Comparison of ENCODE assay signal across 8 mouse cellular contexts in genomic region chr4:129622803-129623535, GRCm38 (mm10). TPM values are rescaled to one million over a fixed set of nuclear protein-coding genes. Genes with fewer than 3 reads are reported as not detected.
DNase-seq lines count a peak whose midpoint lies in the region; ATAC-seq and TF ChIP-seq lines count a peak whose summit lies in the region.

No protein-coding gene starts in this region.

- TF ChIP-seq EP300 in CH12.LX (IDR thresholded peaks at IDR 0.05; ENCODE audit: low read length): no peak

- H3K36me3 ChIP-seq in CH12.LX (replicated peaks in 1 of 2; ENCODE audit: control insufficient read depth in 1 of 2, insufficient read depth in 1 of 2, low read length in 1 of 2): peaks cover 20 to 40% of the 10 kb centered on the region in 2 experiments
- H3K36me3 ChIP-seq in forebrain, embryonic 10.5 days (replicated peaks): peaks cover 26% of the 10 kb centered on the region
- H3K36me3 ChIP-seq in liver, embryonic 11.5 days (ENCODE audit: control insufficient read depth, insufficient read depth, low read length): peaks cover 12% of the 10 kb centered on the region; the same call in 1 of the 2 replicates

- intact Hi-C loops in gastrocnemius, adult 2 months (cut with DNase I): no loop called here

- peak overlapping the region; percentile 46; the same call in 1 of the 2 replicates for H3K9ac ChIP-seq in CH12.LX (ENCODE audit: insufficient read depth, low read depth)
- peak overlapping the region; percentile 74 for H3K9ac ChIP-seq in liver, embryonic 11.5 days (ENCODE audit: low read depth, low read length)

- no peak for TF ChIP-seq CTCF in gastrocnemius, adult 2 months (IDR thresholded peaks at IDR 0.05)
- TF ChIP-seq CTCF in CH12.LX (conservative IDR thresholded peaks at IDR 0.05 in 1 of 2, IDR thresholded peaks at IDR 0.05 in 1 of 2; ENCODE audit: low read depth in 2 of 2, low read length in 2 of 2): no peak

- no peak for TF ChIP-seq POLR2A in CH12.LX (IDR thresholded peaks at IDR 0.05; ENCODE audit: low read depth, low read length)

- peak overlapping the region; percentile 96 for H3K27ac ChIP-seq in gastrocnemius, adult 2 months
- no peak overlapping the region for H3K27ac ChIP-seq in CH12.LX (ENCODE audit: insufficient read depth, low read depth)
- H3K27ac ChIP-seq in forebrain, embryonic 10.5 days: peak overlapping the region; percentile 89
- H3K27ac ChIP-seq in liver, embryonic 11.5 days (ENCODE audit: low read depth, low read length): peak overlapping the region; percentile 69; the same call in 1 of the 2 replicates

- 23% methylated on average over 8 of the region's 8 CpGs for WGBS in forebrain, embryonic 10.5 days
- 20% methylated on average over 8 of the region's 8 CpGs for WGBS in liver, embryonic 11.5 days

- dilution Hi-C loops in CH12.LX (cut with MboI; ENCODE audit: extremely low pct_ligation_motif_present, extremely low pct_unique_long_range_greater_than_20kb, low sequenced_read_pairs): no loop called here

- H3K9me3 ChIP-seq in CH12.LX (replicated peaks; ENCODE audit: low read length): no peaks in the 10 kb centered on the region
- H3K9me3 ChIP-seq in forebrain, embryonic 10.5 days: no peaks in the 10 kb centered on the region
- H3K9me3 ChIP-seq in liver, embryonic 11.5 days (ENCODE audit: control insufficient read depth, low read length): no peaks in the 10 kb centered on the region

- no peak for ATAC-seq in liver, embryonic 11.5 days (replicated peaks; ENCODE audit: low FRiP score)

- H3K4me3 ChIP-seq in gastrocnemius, adult 2 months: peak overlapping the region; percentile 86
- peak overlapping the region in 2 of 3 experiments; percentile 54 to 77 for H3K4me3 ChIP-seq in CH12.LX (replicated peaks in 1 of 3; ENCODE audit: low read depth in 2 of 3, low read length in 2 of 3, poor library complexity in 1 of 3)
- H3K4me3 ChIP-seq in forebrain, embryonic 10.5 days: peak overlapping the region; percentile 69
- H3K4me3 ChIP-seq in liver, embryonic 11.5 days (ENCODE audit: low read depth, low read length): peak overlapping the region; percentile 66

- no peaks in the 10 kb centered on the region for H3K27me3 ChIP-seq in CH12.LX (replicated peaks)
- H3K27me3 ChIP-seq in forebrain, embryonic 10.5 days (ENCODE audit: poor library complexity, severe bottlenecking): no peaks in the 10 kb centered on the region
- H3K27me3 ChIP-seq in liver, embryonic 11.5 days (replicated peaks; ENCODE audit: control insufficient read depth, insufficient read depth, low read length): no peaks in the 10 kb centered on the region

- in situ Hi-C loops in CH12.LX (cut with MboI; ENCODE audit: low pct_ligation_motif_present, low pct_unique_long_range_greater_than_20kb, low sequenced_read_pairs): loop anchor here (25.0 kb wide), 1 partner anchor 261 kb away; no protein-coding TSS in a partner anchor

- no peak for TF ChIP-seq RAD21 in CH12.LX (IDR thresholded peaks at IDR 0.05; ENCODE audit: low read depth, low read length)

- peaks cover 11 to 67% of the 10 kb centered on the region in 2 experiments for H3K4me1 ChIP-seq in CH12.LX (ENCODE audit: control insufficient read depth in 1 of 2, insufficient read depth in 2 of 2)
- H3K4me1 ChIP-seq in forebrain, embryonic 10.5 days: peaks cover 57% of the 10 kb centered on the region
- peaks cover 25% of the 10 kb centered on the region for H3K4me1 ChIP-seq in liver, embryonic 11.5 days (replicated peaks; ENCODE audit: control insufficient read depth, insufficient read depth, low read length)

- DNase-seq in gastrocnemius, adult 2 months: no peak
- DNase-seq in gastrocnemius, postnatal 10 days: no peak
- no peak for DNase-seq in CH12.LX (ENCODE audit: extremely low read depth)
- no peak for DNase-seq in forebrain, embryonic 10.5 days (ENCODE audit: extremely low spot score, low spot score)
- no peak for DNase-seq in liver, embryonic 11.5 days (ENCODE audit: low spot score)
- DNase-seq in embryo, embryonic 10.5 days (ENCODE audit: low spot score): no peak
- no peak for DNase-seq in layer of hippocampus, postnatal 36 days
- no peak for DNase-seq in spleen, adult 18-20 months

- peak overlapping the region; percentile 10 for H3K4me2 ChIP-seq in CH12.LX (ENCODE audit: insufficient read depth, low read depth, poor library complexity, severe bottlenecking)
- peak overlapping the region; percentile 73 for H3K4me2 ChIP-seq in liver, embryonic 11.5 days

- H3K79me2 ChIP-seq in CH12.LX (replicated peaks; ENCODE audit: control insufficient read depth, extremely low read depth, insufficient read depth, poor library complexity, severe bottlenecking): no peaks in the 10 kb centered on the region

TF ChIP-seq in CH12.LX, 34 proteins besides CTCF, POLR2A, EP300 and RAD21:
- TF ChIP-seq KAT2A (IDR thresholded peaks at IDR 0.05; ENCODE audit: insufficient replicate concordance, low read length) (no peak), PAX5 (IDR thresholded peaks at IDR 0.05; ENCODE audit: low read length) (no peak), MEF2A (IDR thresholded peaks at IDR 0.05; ENCODE audit: borderline replicate concordance, low read depth, low read length) (no peak), ZNF384 (IDR thresholded peaks at IDR 0.05; ENCODE audit: low read depth, low read length) (no peak), NRF1 (IDR thresholded peaks at IDR 0.05; ENCODE audit: low read depth, low read length) (no peak), CHD1 (IDR thresholded peaks at IDR 0.05; ENCODE audit: low read depth, low read length) (no peak), JUND (conservative IDR thresholded peaks at IDR 0.05; ENCODE audit: low read depth, low read length) (no peak), ZMIZ1 (IDR thresholded peaks at IDR 0.05; ENCODE audit: low read depth, low read length) (no peak), MXI1 (IDR thresholded peaks at IDR 0.05; ENCODE audit: low read depth, low read length) (no peak), TBP (conservative IDR thresholded peaks at IDR 0.05; ENCODE audit: low read depth, low read length) (no peak), MYC (IDR thresholded peaks at IDR 0.05; ENCODE audit: low read depth, low read length) (no peak), ZC3H11A (IDR thresholded peaks at IDR 0.05; ENCODE audit: low read depth, low read length) (no peak), IRF4 (IDR thresholded peaks at IDR 0.05; ENCODE audit: low read depth, low read length) (no peak), SIN3A (IDR thresholded peaks at IDR 0.05; ENCODE audit: low read length) (no peak), ELF1 (IDR thresholded peaks at IDR 0.05; ENCODE audit: low read depth, low read length) (no peak), CHD2 (IDR thresholded peaks at IDR 0.05; ENCODE audit: low read length) (no peak), SMC3 (IDR thresholded peaks at IDR 0.05; ENCODE audit: low read depth, low read length) (no peak), BHLHE40 (IDR thresholded peaks at IDR 0.05; ENCODE audit: low read depth, low read length) (no peak)

RNA-seq across cellular contexts. Expression of gene Ccdc28b, which starts 0.8 kb away (rescaled TPM):
- total RNA-seq in gastrocnemius, adult 2 months (2021): 10 to 100 TPM; 31.1 to 38.4 TPM
- 10 to 100 TPM; 59.5 to 60.6 TPM for total RNA-seq in gastrocnemius, postnatal 10 days (2021)
- total RNA-seq in CH12.LX (2012; rRNA removed) (24.0 and 24.2 TPM in 2 replicates), CH12.LX (2014; rRNA removed) (27.3 and 35.5 TPM in 2 replicates)
- polyA plus RNA-seq in CH12.LX (2012; ENCODE audit: insufficient read length, low read depth): 26.6 and 28.0 TPM in 2 replicates
- 43.9 and 47.1 TPM in 2 replicates for polyA plus RNA-seq in forebrain, embryonic 10.5 days (2016; fragmentation: Nextera tagmentation; extraction: Ambion mirVana)
- polyA plus RNA-seq in liver, embryonic 11.5 days (2014; fragmentation: Nextera tagmentation; extraction: Ambion mirVana): 27.2 and 33.1 TPM in 2 replicates
- 10 to 100 TPM; 70.3 to 79.8 TPM for total RNA-seq in layer of hippocampus, postnatal 36 days (2021)

RNA-seq across cellular contexts. Expression of gene Iqcc, which starts 4.1 kb away (rescaled TPM):
- total RNA-seq in gastrocnemius, adult 2 months (2021): 10 to 100 TPM in 1 of 2 experiments, 1 to 10 TPM in 1; 9.0 to 10.8 TPM
- total RNA-seq in gastrocnemius, postnatal 10 days (2021): 10 to 100 TPM; 12.7 to 14.6 TPM
- 24.3 and 27.0 TPM in 2 replicates for total RNA-seq in CH12.LX (2012; rRNA removed)
- 15.9 and 18.4 TPM in 2 replicates for total RNA-seq in CH12.LX (2014; rRNA removed)
- polyA plus RNA-seq in CH12.LX (2012; ENCODE audit: insufficient read length, low read depth): 13.5 and 14.1 TPM in 2 replicates
- 30.4 and 34.8 TPM in 2 replicates for polyA plus RNA-seq in forebrain, embryonic 10.5 days (2016; fragmentation: Nextera tagmentation; extraction: Ambion mirVana)
- polyA plus RNA-seq in liver, embryonic 11.5 days (2014; fragmentation: Nextera tagmentation; extraction: Ambion mirVana): 23.6 and 25.3 TPM in 2 replicates
- 10 to 100 TPM; 35.3 to 40.6 TPM for total RNA-seq in layer of hippocampus, postnatal 36 days (2021)

RNA-seq across cellular contexts. Expression of gene Dcdc2b, which starts 8.9 kb away (rescaled TPM):
- total RNA-seq in gastrocnemius, adult 2 months (2021): 1 to 10 TPM in 1 of 2 experiments, under 1 TPM in 1; 0.77 to 3.1 TPM
- total RNA-seq in gastrocnemius, postnatal 10 days (2021): 1 to 10 TPM in 1 of 2 experiments, under 1 TPM in 1; 0.61 to 2.6 TPM
- total RNA-seq in CH12.LX (2012; rRNA removed) (0.59 and 1.6 TPM in 2 replicates), CH12.LX (2014; rRNA removed) (not detected in 2 replicates)
- 0.66 and 1.1 TPM in 2 replicates for polyA plus RNA-seq in CH12.LX (2012; ENCODE audit: insufficient read length, low read depth)
- polyA plus RNA-seq in forebrain, embryonic 10.5 days (2016; fragmentation: Nextera tagmentation; extraction: Ambion mirVana): 2.0 and 2.2 TPM in 2 replicates
- 0.57 and 1.5 TPM in 2 replicates for polyA plus RNA-seq in liver, embryonic 11.5 days (2014; fragmentation: Nextera tagmentation; extraction: Ambion mirVana)
- 1 to 10 TPM; 6.0 to 7.7 TPM for total RNA-seq in layer of hippocampus, postnatal 36 days (2021)

RNA-seq across cellular contexts. Expression of gene Txlna, which starts 17.9 kb away (rescaled TPM):
- 10 to 100 TPM; 19.7 to 21.1 TPM for total RNA-seq in gastrocnemius, adult 2 months (2021)
- 10 to 100 TPM; 31.6 to 37.5 TPM for total RNA-seq in gastrocnemius, postnatal 10 days (2021)
- total RNA-seq in CH12.LX (2012; rRNA removed) (51.8 and 68.2 TPM in 2 replicates), CH12.LX (2014; rRNA removed) (50.0 and 52.2 TPM in 2 replicates)
- 64.7 and 103 TPM in 2 replicates for polyA plus RNA-seq in CH12.LX (2012; ENCODE audit: insufficient read length, low read depth)
- 114 and 118 TPM in 2 replicates for polyA plus RNA-seq in forebrain, embryonic 10.5 days (2016; fragmentation: Nextera tagmentation; extraction: Ambion mirVana)
- 70.6 and 76.7 TPM in 2 replicates for polyA plus RNA-seq in liver, embryonic 11.5 days (2014; fragmentation: Nextera tagmentation; extraction: Ambion mirVana)
- total RNA-seq in layer of hippocampus, postnatal 36 days (2021): 10 to 100 TPM; 46.1 to 54.7 TPM

RNA-seq across cellular contexts. Expression of gene Tmem234, which starts 22.5 kb away (rescaled TPM):
- 10 to 100 TPM; 29.8 to 31.9 TPM for total RNA-seq in gastrocnemius, adult 2 months (2021)
- 10 to 100 TPM; 42.3 to 47.0 TPM for total RNA-seq in gastrocnemius, postnatal 10 days (2021)
- total RNA-seq in CH12.LX (2012; rRNA removed) (111 and 121 TPM in 2 replicates), CH12.LX (2014; rRNA removed) (97.6 and 104 TPM in 2 replicates)
- polyA plus RNA-seq in CH12.LX (2012; ENCODE audit: insufficient read length, low read depth): 112 and 113 TPM in 2 replicates
- polyA plus RNA-seq in forebrain, embryonic 10.5 days (2016; fragmentation: Nextera tagmentation; extraction: Ambion mirVana): 224 and 227 TPM in 2 replicates
- polyA plus RNA-seq in liver, embryonic 11.5 days (2014; fragmentation: Nextera tagmentation; extraction: Ambion mirVana): 207 and 228 TPM in 2 replicates
- total RNA-seq in layer of hippocampus, postnatal 36 days (2021): 10 to 100 TPM; 79.1 to 81.4 TPM
